Mouse (Mus musculus): Measurements from ENCODE around the gene Olfr281.

Gene Olfr281

DNA sequence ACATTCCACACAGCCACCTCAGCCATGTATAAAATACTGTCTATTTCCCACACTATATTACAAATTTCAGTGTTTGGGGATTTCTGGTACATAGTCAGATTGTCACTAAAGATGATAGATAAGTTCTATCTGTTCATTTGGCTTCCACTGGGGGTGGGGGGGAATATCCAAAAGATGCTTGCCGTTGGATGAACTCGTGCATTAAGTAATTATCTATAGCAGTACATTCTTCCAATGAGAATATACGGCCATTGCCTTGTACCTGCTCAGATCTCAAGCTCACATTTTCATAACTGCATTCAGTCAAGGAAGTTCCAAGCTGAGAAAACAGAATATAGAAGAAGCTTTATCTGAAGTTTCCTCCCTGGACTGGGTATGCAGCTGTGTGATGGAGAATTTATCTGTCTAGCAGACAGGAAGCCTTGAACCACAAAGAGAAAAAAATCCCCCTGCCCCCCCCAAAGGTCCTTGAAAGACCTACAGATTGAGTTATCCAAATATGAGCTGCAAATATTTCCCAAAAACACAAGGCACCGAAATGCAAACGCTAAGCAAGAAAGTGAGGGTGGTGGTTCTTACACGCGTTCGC, 34.1 kb downstream of the Olfr281 start:
- no peak for DNase-seq (ENCODE audit: low spot score)

DNA sequence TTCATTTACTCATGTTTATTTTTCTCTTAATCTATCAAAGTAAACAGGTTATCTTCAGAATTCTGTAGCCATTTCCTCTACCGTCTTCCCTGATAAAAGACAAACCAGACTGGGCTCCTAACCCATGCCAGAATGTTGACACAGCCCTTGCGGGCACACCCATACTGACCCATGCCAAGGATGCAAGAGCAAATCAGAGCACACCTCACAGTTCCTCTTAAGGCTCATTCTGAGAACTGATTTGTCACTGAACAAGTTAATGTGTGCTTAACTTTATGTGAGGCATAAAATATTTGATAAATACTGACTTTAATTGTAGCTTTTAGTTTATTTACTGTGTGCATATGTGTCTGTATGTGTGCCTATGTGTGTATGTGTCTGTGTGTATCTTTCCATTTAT, 38.9 kb downstream of the Olfr281 start:
- DNase-seq (ENCODE audit: low spot score) = no peak

DNA sequence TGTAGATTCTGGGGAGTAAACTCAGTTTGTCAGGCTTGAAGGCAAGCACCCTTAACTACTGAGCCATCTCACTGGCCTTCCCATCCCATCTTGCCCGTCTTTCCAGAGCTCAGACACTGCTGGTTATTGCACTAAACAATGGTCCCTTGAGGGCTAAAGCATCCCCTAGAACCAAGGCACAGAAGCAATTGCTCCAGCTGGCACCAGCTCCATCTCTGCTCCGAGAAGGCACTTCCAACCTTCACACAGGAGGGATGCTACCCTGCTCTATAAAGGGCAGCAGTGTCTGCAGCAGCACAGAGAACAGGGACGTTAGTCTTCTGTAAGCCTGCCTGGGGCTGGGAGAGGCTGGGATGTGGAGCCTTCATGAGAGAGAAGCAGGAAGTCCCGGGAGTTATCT, 39.7 kb downstream of the Olfr281 start, which contains the start of gene Olfr279:
TSS of gene Olfr279 (plus strand) at position 301 of the 400 bp plus-strand sequence.
- no peak for DNase-seq (ENCODE audit: low spot score)

DNA sequence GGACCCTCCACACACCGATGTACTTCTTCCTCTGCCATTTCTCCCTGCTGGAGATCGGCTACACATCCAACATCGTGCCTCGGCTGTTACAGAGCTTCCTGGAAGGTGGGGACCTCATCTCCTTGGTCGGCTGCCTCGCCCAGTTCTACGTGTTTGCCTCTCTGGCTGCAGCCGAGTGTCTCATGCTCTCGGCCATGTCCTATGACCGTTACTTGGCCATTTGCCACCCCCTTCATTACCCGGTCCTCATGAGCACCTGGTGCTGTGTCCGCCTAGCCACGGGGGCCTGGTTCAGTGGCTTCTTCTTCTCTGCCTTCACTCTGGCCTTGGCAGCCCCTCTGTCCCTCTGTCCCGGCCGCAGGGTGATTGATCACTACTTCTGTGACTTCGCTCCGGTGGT, 45.2 kb downstream of the Olfr281 start:
- DNase-seq (ENCODE audit: low spot score) = no peak

DNA sequence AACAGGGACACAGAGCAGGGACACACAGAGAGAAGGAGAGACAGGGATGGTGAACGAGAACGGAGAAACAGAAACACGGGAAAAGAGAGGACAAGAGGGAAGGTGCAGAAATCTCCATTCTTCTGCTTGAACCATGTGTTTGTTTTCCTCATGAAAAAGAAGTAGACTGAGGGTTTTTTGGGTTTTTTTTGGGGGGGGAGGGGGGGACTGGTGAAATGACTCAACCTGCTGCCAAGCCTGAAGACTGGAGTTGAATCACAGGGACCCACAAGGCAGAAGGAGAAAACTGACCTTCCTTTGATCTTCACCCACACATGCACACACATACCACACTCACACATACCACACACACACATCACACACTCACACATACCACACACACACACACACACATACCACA, 50.9 kb downstream of the Olfr281 start:
- DNase-seq (ENCODE audit: low spot score) = no peak

DNA sequence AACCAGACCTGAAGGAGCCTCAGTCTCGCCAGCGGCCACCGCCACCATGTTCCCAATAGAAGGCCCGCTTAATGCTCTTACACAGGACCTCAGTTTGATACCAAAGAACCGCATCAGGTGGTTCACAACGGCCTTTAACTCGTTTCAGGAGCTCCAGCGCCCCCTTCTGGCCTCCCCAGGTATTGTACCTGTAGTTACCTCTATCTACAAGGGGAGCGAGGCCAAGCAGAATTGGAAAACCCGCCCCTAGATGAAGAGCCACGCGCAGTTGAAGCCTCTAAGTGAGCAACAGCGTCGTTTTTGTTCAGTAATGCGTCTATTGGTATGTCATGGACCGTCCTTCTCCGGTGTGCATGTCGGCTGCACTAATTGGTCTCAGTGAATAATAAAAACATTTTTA, 52.1 kb downstream of the Olfr281 start:
- DNase-seq (ENCODE audit: low spot score) = no peak

DNA sequence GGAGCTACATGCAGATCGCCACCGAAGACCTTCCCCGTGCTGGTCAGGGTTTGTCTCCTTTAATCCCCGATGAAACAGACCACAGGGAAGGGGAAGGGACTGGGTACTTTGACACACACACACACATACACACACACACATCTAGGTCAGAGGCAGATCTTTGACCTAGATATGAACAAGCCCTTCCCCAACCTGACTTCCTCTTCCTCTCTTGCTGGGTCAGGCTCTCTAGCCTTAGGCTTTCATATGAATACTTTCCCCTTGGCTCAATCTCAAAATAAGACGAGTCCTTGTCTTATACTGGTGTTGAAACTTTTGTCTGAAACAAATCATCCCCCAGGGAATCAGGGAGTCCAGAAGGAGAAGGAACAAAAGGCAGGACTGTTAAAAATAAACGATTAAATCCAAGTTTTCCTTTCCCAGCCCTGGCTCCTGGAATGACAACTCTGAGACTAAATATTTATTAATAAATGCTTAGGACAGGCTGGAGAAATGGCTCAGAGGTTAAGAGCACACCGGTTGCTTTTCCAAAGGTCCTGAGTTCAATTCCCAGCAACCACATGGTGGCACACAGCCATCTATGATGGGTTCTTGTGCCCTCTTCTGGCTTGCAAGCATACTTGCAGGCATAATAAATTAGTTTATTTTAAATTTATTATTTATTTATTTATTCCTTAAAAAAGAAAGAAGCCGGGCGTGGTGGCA, 54.0 kb downstream of the Olfr281 start:
- DNase-seq (ENCODE audit: low spot score) = no peak

DNA sequence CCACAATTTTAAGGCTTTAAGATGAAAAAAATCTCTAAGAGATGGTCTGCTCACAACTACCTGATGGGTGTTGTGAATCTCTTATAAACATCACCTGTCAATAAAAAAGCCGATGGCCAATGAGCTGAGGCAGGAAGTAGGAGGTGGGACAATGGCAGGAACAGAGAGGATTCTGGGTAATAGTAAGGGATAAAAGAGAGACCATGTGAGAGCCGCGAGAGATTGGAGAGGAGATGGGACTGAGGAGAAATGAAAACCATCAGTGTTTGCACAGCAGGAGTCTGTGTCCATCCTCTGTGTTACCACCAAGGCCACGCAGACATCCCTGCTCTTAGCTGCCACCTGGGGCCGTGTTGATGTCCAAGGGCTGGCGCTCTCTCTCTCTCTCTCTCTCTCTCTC, 54.9 kb downstream of the Olfr281 start:
- no peak for DNase-seq (ENCODE audit: low spot score)

DNA sequence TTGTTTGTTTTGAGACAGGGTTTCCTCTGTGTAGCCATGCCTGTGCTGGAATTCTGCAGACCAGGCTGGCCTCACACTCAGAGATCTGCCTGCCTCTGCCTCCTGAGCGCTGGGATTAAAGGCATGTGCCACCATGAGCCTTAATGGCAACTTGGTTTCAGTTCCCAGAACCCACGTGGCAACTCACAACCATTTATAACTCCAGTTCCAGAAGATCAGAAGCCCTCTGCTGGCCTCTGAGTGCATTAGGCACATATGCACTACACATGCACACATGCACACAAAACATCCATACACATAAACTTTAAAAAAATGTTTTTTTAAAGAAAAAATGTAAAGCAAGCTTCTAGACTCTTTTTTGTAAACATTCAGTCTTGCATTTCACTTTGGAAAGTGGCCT, 57.0 kb downstream of the Olfr281 start:
- no peak for DNase-seq (ENCODE audit: low spot score)

Measured in ovary, postnatal 10 days (tissue).